In the genomic region with DNA sequence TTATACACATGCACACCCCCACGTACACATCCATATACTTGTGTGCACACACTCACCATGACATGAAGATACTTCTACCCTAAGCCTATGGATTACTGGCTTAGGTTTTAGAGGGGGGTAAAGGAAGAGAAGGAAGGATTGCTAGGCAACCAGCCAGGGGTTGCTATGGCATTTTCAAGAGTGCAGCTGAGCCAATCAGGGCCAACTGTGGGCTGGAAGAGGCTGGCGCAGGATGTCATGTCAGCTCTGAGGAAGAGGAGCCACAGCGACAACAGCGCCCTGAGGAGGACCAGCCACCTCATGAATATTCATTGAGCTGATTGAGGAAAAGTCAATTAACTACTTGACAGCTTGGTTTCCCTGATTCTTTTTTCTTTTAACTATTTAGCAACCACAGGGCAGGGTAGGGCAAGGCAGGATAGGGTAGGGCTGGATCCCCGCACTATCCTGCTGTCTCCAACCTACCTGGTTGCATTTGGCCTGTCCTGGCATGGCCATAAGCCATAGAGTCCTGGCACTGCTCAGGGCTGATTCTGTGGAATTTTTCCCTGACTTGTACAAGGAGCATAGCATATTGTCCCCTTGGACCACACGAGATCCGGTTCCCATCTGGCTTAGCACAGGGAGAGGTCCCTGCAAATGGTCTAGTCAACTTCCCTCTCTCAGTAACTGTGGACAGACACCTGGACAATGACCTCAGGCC, we compare ENCODE assay signal across 11 mouse cellular contexts. TPM values are rescaled to one million over a fixed set of nuclear protein-coding genes. Genes with fewer than 3 reads are reported as not detected.
A peak's percentile ranks its signal among the peaks of the same experiment; 100 is the strongest.
DNase-seq lines count a peak whose midpoint lies in the region; ATAC-seq lines count a peak whose summit lies in the region.
"Had no signal": no experiment of that assay in that cellular context is flagged by ENCODE, and none has a peak within 500 bp of the region (broad histone marks: within the 10 kb centered on the region; RNA-seq: fewer than 3 reads in every experiment).

No protein-coding gene starts in this region.

- ATAC-seq in forebrain, embryonic 12.5 days (ENCODE audit: low FRiP score), result peak; percentile 95
- peak; percentile 94 for ATAC-seq in midbrain, embryonic 16.5 days

- no peaks in the 10 kb centered on the region for H3K9me3 ChIP-seq in forebrain, embryonic 12.5 days
- no peaks in the 10 kb centered on the region for H3K9me3 ChIP-seq in midbrain, embryonic 16.5 days (replicated peaks; ENCODE audit: control insufficient read depth, low read length, poor library complexity, severe bottlenecking)

- WGBS in forebrain, embryonic 12.5 days, result 31% methylated on average over 7 of the region's 7 CpGs
- 17% methylated on average over 7 of the region's 7 CpGs for WGBS in midbrain, embryonic 16.5 days

- H3K36me3 ChIP-seq in forebrain, embryonic 12.5 days (replicated peaks), result peaks cover 18% of the 10 kb centered on the region
- H3K36me3 ChIP-seq in midbrain, embryonic 16.5 days (ENCODE audit: control insufficient read depth, insufficient read depth, low read length), result no peaks in the 10 kb centered on the region

- H3K27ac ChIP-seq in forebrain, embryonic 12.5 days, result peak overlapping the region; percentile 83
- peak overlapping the region; percentile 82 for H3K27ac ChIP-seq in midbrain, embryonic 16.5 days (ENCODE audit: low read length)
- H3K27ac ChIP-seq: macrophage had no signal

- peaks cover 32% of the 10 kb centered on the region for H3K4me1 ChIP-seq in forebrain, embryonic 12.5 days
- H3K4me1 ChIP-seq in midbrain, embryonic 16.5 days (ENCODE audit: control insufficient read depth, insufficient read depth, low read length), result peaks cover 34% of the 10 kb centered on the region

- intact Hi-C loops in heart, postnatal 36 days (cut with DNase I), result no loop called here

- no peak overlapping the region for H3K4me3 ChIP-seq in forebrain, embryonic 12.5 days (replicated peaks)
- H3K4me3 ChIP-seq in midbrain, embryonic 16.5 days (ENCODE audit: low read depth, low read length), result no peak overlapping the region

- DNase-seq in cerebellum, adult 8-10 months, result peak; percentile 56
- DNase-seq in layer of hippocampus, adult 8-10 months (ENCODE audit: low spot score in 2 of 2), result peak; percentile 68 to 79
- DNase-seq in adrenal gland, adult 18-20 months (ENCODE audit: low spot score in 2 of 2), result no peak
- DNase-seq in adrenal gland, postnatal 14 days, result no peak
- DNase-seq in heart, postnatal 36 days, result no peak
- DNase-seq in gastrocnemius, adult 8-10 months (ENCODE audit: low spot score in 2 of 2), result no peak
- DNase-seq: gastrocnemius, postnatal 10 days had no signal

- H3K9ac ChIP-seq in forebrain, embryonic 12.5 days, result no peak overlapping the region
- H3K9ac ChIP-seq in midbrain, embryonic 16.5 days (ENCODE audit: low read depth, low read length), result no peak overlapping the region

- H3K4me2 ChIP-seq in forebrain, embryonic 12.5 days, result peak overlapping the region; percentile 24
- peak overlapping the region; percentile 23 for H3K4me2 ChIP-seq in midbrain, embryonic 16.5 days (ENCODE audit: low read length)

- no peaks in the 10 kb centered on the region for H3K27me3 ChIP-seq in forebrain, embryonic 12.5 days
- H3K27me3 ChIP-seq in midbrain, embryonic 16.5 days (ENCODE audit: control insufficient read depth, insufficient read depth, low read depth, low read length), result no peaks in the 10 kb centered on the region

RNA-seq across cellular contexts. Expression of a gene that starts 41.2 kb away (rescaled TPM):
- 62.6 and 64.5 TPM in 2 replicates for polyA plus RNA-seq in forebrain, embryonic 12.5 days (2016; fragmentation: Nextera tagmentation; extraction: Ambion mirVana)
- 10 to 100 TPM; 53.7 to 57.3 (median 55.3) TPM for total RNA-seq in layer of hippocampus, adult 8-10 months (2022)
- polyA plus RNA-seq in midbrain, embryonic 16.5 days (2015; fragmentation: Nextera tagmentation; extraction: Ambion mirVana), result 38.8 and 45.2 TPM in 2 replicates
- total RNA-seq in adrenal gland, adult 18-20 months (2021), result 10 to 100 TPM; 48.5 to 51.9 TPM
- total RNA-seq in adrenal gland, postnatal 14 days (2021), result 52.0 and 61.3 TPM in 2 replicates
- 10 to 100 TPM; 36.8 to 37.6 TPM for total RNA-seq in heart, postnatal 36 days (2021)
- total RNA-seq in gastrocnemius, adult 8-10 months (2022), result 10 to 100 TPM; 35.2 to 43.3 (median 38.5) TPM

RNA-seq across cellular contexts. Expression of a gene that starts 49.3 kb away (rescaled TPM):
- 0.11 and 0.41 TPM in 2 replicates for polyA plus RNA-seq in forebrain, embryonic 12.5 days (2016; fragmentation: Nextera tagmentation; extraction: Ambion mirVana)
- under 1 TPM in 3 of 4 experiments, not detected in 1; 0.27 to 0.48 (median 0.31) TPM for total RNA-seq in layer of hippocampus, adult 8-10 months (2022)
- not detected in 2 replicates for polyA plus RNA-seq in midbrain, embryonic 16.5 days (2015; fragmentation: Nextera tagmentation; extraction: Ambion mirVana)
- not detected for total RNA-seq in adrenal gland, adult 18-20 months (2021)
- not detected in 2 replicates for total RNA-seq in adrenal gland, postnatal 14 days (2021)
- not detected for total RNA-seq in heart, postnatal 36 days (2021)
- not detected for total RNA-seq in gastrocnemius, adult 8-10 months (2022)
- total RNA-seq: gastrocnemius, postnatal 10 days had no signal
- polyA plus RNA-seq: large intestine, adult 2 months; macrophage had no signal

Comparison
In these comparisons a context has a peak if more than half of its experiments do, and no peak if none do; other contexts are left out.
1. DNase-seq: peak in cerebellum, adult 8-10 months (single experiment) and layer of hippocampus, adult 8-10 months (2 of 2); none in adrenal gland, adult 18-20 months (0 of 2), adrenal gland, postnatal 14 days (single experiment), heart, postnatal 36 days (0 of 2) and gastrocnemius, adult 8-10 months (0 of 2).